Mouse (Mus musculus) brain, embryonic 14.5 days (tissue): ENCODE results near the gene Sesn1.

Experiments
- CTCF ChIP-seq: fragments of 200-500 bp; IDR thresholded peaks from 2 replicates; pipeline ENCODE4 v1.5.1; 2012; ENCODE audit warnings: inconsistent platforms, mild to moderate bottlenecking, moderate library complexity, borderline replicate concordance; ENCODE audit not compliant: insufficient read depth, insufficient read length; ENCODE audit errors: extremely low read depth
- POLR2A ChIP-seq: fragments of 200-500 bp; IDR thresholded peaks from 2 replicates; pipeline ENCODE4 v1.6.1; 2012; ENCODE audit warnings: mild to moderate bottlenecking, inconsistent platforms, borderline replicate concordance; ENCODE audit not compliant: poor library complexity, insufficient read depth, insufficient read length, severe bottlenecking; ENCODE audit errors: extremely low read depth

DNA sequence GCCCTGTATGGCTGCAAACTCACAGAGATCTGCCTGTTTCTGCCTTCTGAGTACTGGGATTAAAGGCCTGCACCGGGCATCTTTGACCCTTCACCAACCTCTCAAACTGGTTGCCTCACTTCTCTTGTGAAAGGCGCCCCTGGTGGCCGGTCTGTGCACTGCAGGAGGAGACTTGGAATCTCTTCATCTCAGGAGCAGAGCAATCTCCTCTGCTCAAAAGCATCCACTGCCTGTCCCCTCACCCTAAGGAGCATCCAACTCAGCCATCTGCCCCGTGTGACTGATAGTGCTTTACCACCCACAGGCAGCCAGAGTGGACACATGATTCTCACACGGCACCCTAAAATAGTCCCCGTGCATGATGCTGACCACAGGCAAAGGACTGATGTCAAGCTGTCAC is 123.8 kb downstream of the Sesn1 start:
- TF ChIP-seq CTCF (peak; percentile 67), POLR2A (no peak)
